Mouse (Mus musculus) embryonic fibroblast, embryonic 13.5 days (primary cell): ENCODE data around the gene Grm1. TPM values are rescaled to one million over a fixed set of nuclear protein-coding genes. Genes with fewer than 3 reads are reported as not detected.

Experiments used
- H3K27ac ChIP-seq: 2 replicates; pipeline ENCODE4 v1.5.1; 2012; ENCODE audit warnings: low read length, control low read depth, inconsistent platforms; ENCODE audit not compliant: insufficient read depth
- H3K4me1 ChIP-seq: 2 replicates; pipeline ENCODE4 v1.6.1; 2011; ENCODE audit warnings: low read length; ENCODE audit not compliant: control insufficient read depth, insufficient read depth
- H3K4me3 ChIP-seq: 2 replicates; pipeline ENCODE4 v1.5.1; 2011; ENCODE audit warnings: mild to moderate bottlenecking, control low read depth, low read length; ENCODE audit not compliant: insufficient read depth
- CTCF ChIP-seq: IDR thresholded peaks from 2 replicates; pipeline ENCODE4 v1.5.1; 2011; ENCODE audit warnings: mild to moderate bottlenecking, control low read depth, low read length, moderate library complexity, borderline replicate concordance; ENCODE audit not compliant: insufficient read depth
- POLR2A ChIP-seq: IDR thresholded peaks from 2 replicates; pipeline ENCODE4 v1.6.1; 2011; ENCODE audit warnings: low read depth, mild to moderate bottlenecking, control low read depth, low read length, moderate library complexity
- polyA plus RNA-seq: library from polyadenylated mRNA; stranded (reverse); fragments of >200 nt; gene quantifications from 2 replicates; pipeline ENCODE4 v1.2.4, GENCODE M21; 2011; ENCODE audit warnings: low read depth; ENCODE audit not compliant: missing spikeins, insufficient read length

Grm1 gene
- polyA plus RNA-seq, 1 experiment: not detected

GRCm38 (mm10) chr10:10928798-10929366, 153.3 kb downstream of the Grm1 start:
- no peak overlapping the region for H3K27ac ChIP-seq
- no peaks in the 10 kb centered on the region for H3K4me1 ChIP-seq
- no peak for TF ChIP-seq POLR2A
- no peak for TF ChIP-seq CTCF
- H3K4me3 ChIP-seq: no peak overlapping the region

DNA sequence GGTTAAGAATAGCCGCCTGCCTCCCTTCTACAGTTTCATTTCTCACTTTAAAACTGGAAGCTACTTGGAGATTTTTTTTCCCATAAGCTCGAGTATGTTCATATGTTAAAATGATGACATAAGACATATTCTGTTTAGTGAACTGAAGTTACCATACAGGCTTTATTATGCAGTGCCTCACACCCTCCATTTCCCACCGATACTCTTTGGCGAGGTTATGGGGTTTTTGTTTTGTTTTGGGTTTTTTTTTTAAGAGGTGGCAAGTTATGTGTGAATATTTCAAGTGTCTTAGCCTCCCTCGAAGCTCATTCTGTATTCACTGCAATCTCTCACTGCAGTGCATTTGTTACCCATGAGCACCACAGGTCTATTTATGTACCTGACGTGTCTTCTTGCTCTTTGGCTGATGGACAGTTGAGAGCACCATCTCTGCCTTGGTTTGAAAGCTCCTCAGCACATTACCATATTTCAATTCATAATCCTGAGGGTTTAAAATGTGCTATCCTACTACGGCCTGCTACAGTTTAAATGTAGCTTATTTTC, 164.2 kb downstream of the Grm1 start:
- Histone ChIP-seq H3K27ac (no peak overlapping the region), H3K4me1 (no peaks in the 10 kb centered on the region), H3K4me3 (no peak overlapping the region)
- TF ChIP-seq POLR2A (no peak), CTCF (no peak)

DNA sequence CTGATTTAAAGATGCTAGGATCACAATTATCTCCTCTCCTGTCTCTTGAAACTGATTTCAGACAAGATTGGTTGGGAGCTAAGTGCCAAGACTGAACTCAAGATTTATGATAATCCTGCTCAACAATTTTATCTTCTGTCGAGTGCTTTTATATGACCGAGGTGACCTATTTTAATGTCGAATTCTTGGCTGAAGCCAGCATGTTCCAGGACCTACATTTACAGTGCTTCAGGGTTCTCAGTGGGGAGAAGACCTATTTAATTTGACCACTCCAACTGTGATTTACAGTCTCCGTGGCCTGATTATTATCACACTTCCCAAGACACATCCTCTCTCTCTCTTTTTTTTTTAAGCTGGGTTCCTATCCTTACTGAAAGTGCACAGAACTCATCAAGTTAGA, 168.5 kb downstream of the Grm1 start:
- Histone ChIP-seq H3K27ac (no peak overlapping the region), H3K4me3 (no peak overlapping the region), H3K4me1 (no peaks in the 10 kb centered on the region)
- TF ChIP-seq CTCF (no peak), POLR2A (no peak)

DNA sequence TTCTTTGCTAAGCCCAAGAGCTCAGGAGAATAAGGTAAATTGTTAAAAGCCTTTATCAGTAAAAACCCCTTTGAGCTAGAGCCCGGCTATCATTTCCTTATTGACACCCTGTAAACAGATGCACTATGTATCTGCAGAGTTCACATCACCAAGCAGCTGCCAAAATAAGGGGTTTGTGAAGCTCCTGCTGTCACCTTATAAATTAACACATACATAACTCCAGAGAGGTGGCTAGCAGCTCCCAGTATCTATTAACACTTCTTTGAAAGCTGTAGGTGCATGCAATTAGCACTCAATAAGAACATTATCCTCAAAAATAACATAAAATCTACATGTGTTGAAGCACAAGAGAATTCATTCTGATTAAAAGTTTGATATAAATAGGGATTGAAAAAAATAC, 191.9 kb downstream of the Grm1 start:
- H3K4me1 ChIP-seq: no peaks in the 10 kb centered on the region
- H3K4me3 ChIP-seq: no peak overlapping the region
- TF ChIP-seq CTCF: no peak
- no peak for TF ChIP-seq POLR2A
- no peak overlapping the region for H3K27ac ChIP-seq

DNA sequence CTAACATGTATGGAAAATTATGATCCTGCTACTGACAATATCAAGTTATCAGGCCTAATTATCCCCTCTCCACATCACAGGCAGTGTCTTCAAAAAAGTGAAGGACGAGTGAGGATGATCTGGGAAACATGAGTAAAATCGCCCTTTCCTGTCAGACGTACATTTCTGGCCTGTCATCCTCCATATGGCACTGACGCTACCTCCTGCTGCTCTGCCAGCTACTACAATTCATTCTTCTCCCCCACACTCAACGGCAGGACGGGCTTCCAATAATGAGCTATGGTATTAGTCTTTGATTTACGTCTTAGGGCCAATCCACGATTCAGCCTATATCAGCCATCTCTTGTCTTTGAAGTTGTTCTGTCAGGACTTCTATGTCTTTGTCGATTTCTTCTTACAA, 193.6 kb downstream of the Grm1 start:
- no peaks in the 10 kb centered on the region for H3K4me1 ChIP-seq
- no peak overlapping the region for H3K27ac ChIP-seq
- no peak overlapping the region for H3K4me3 ChIP-seq
- TF ChIP-seq CTCF (no peak), POLR2A (no peak)

GRCm38 (mm10) chr10:10884992-10885391, 197.2 kb downstream of the Grm1 start:
- H3K4me3 ChIP-seq: no peak overlapping the region
- TF ChIP-seq CTCF: no peak
- no peak for TF ChIP-seq POLR2A
- no peaks in the 10 kb centered on the region for H3K4me1 ChIP-seq
- no peak overlapping the region for H3K27ac ChIP-seq

GRCm38 (mm10) chr10:10872142-10872541, 210.0 kb downstream of the Grm1 start:
- H3K4me3 ChIP-seq: no peak overlapping the region
- TF ChIP-seq POLR2A: no peak
- H3K27ac ChIP-seq: no peak overlapping the region
- H3K4me1 ChIP-seq: no peaks in the 10 kb centered on the region

DNA sequence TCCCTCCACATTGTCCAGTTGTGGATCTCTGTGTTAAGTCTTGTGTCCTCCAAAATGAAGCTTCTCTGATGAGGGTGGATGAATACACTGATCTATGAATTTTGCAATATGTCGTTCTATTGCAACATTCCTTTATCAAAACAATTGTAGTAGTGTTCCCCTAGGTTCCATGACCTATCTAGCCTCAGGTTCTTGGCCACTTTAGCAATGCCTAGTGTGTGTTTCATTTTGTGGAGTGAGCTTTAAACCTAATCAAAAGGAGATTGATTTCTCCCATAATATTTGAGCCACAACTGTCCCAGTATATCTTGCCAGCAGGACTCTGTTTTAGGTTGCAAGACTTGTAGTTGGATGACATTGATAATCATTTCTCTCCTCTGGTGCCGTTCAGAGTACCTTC, 211.9 kb downstream of the Grm1 start:
- Histone ChIP-seq H3K4me3 (no peak overlapping the region), H3K4me1 (no peaks in the 10 kb centered on the region), H3K27ac (no peak overlapping the region)
- TF ChIP-seq CTCF: no peak
- no peak for TF ChIP-seq POLR2A

GRCm38 (mm10) chr10:10866278-10866677, 215.9 kb downstream of the Grm1 start:
- no peak overlapping the region for H3K27ac ChIP-seq
- H3K4me1 ChIP-seq: no peaks in the 10 kb centered on the region
- no peak for TF ChIP-seq CTCF
- TF ChIP-seq POLR2A: no peak
- H3K4me3 ChIP-seq: no peak overlapping the region

GRCm38 (mm10) chr10:10864759-10865158, 217.4 kb downstream of the Grm1 start:
- no peak overlapping the region; the same call in 1 of the 2 replicates for H3K27ac ChIP-seq
- H3K4me1 ChIP-seq: no peaks in the 10 kb centered on the region
- H3K4me3 ChIP-seq: no peak overlapping the region
- TF ChIP-seq CTCF (no peak), POLR2A (no peak)
